Mouse (Mus musculus): ENCODE data around the gene Shc1.
A peak's percentile ranks its signal among the peaks of the same experiment; 100 is the strongest.

Gene Shc1

GRCm38 (mm10) chr3:89418170-89418860, at the start of gene Shc1, which contains the start of gene Cks1b:
Gene Shc1, plus strand, starts transcription at chr3:89418443.
Gene Cks1b, minus strand, starts transcription at chr3:89418383.
- DNase-seq (ENCODE audit: low spot score), result peak; percentile 98

GRCm38 (mm10) chr3:89373581-89374231, 44.5 kb upstream of the Shc1 start:
- DNase-seq (ENCODE audit: low spot score), result no peak

- no peak for DNase-seq (ENCODE audit: low spot score)
These were observed 40.4 kb upstream of the Shc1 start for GRCm38 (mm10) chr3:89377831-89378230.

GRCm38 (mm10) chr3:89378394-89379067, 39.7 kb upstream of the Shc1 start:
- peak; percentile 89 for DNase-seq (ENCODE audit: low spot score)

GRCm38 (mm10) chr3:89379388-89380131, 38.7 kb upstream of the Shc1 start:
- no peak for DNase-seq (ENCODE audit: low spot score)

GRCm38 (mm10) chr3:89380291-89380690, 38.0 kb upstream of the Shc1 start:
- no peak for DNase-seq (ENCODE audit: low spot score)

- no peak for DNase-seq (ENCODE audit: low spot score)
These were observed 37.5 kb upstream of the Shc1 start for GRCm38 (mm10) chr3:89380711-89381110.

GRCm38 (mm10) chr3:89381233-89381632, 37.0 kb upstream of the Shc1 start:
- DNase-seq (ENCODE audit: low spot score), result no peak

GRCm38 (mm10) chr3:89382033-89382882, 36.0 kb upstream of the Shc1 start:
- no peak for DNase-seq (ENCODE audit: low spot score)

GRCm38 (mm10) chr3:89382950-89383349, 35.3 kb upstream of the Shc1 start:
- DNase-seq (ENCODE audit: low spot score), result no peak

GRCm38 (mm10) chr3:89383651-89384255, 34.5 kb upstream of the Shc1 start:
- DNase-seq (ENCODE audit: low spot score), result no peak

- no peak for DNase-seq (ENCODE audit: low spot score)
These were observed 33.7 kb upstream of the Shc1 start for GRCm38 (mm10) chr3:89384331-89385076.

GRCm38 (mm10) chr3:89385451-89385850, 32.8 kb upstream of the Shc1 start:
- no peak for DNase-seq (ENCODE audit: low spot score)

GRCm38 (mm10) chr3:89386438-89387420, 31.5 kb upstream of the Shc1 start:
- no peak for DNase-seq (ENCODE audit: low spot score)

- no peak for DNase-seq (ENCODE audit: low spot score)
These were observed 30.6 kb upstream of the Shc1 start for GRCm38 (mm10) chr3:89387632-89388031.

GRCm38 (mm10) chr3:89388134-89388881, 29.9 kb upstream of the Shc1 start:
- peak; percentile 66 for DNase-seq (ENCODE audit: low spot score)

- DNase-seq (ENCODE audit: low spot score), result peak; percentile 63
These were observed 29.1 kb upstream of the Shc1 start for GRCm38 (mm10) chr3:89388901-89389740.
